Mouse (Mus musculus): ENCODE results near the gene Dlx5. TPM values are rescaled to one million over a fixed set of nuclear protein-coding genes. Genes with fewer than 3 reads are reported as not detected.

Dlx5 gene
- polyA plus RNA-seq, 1 experiment from 2014 or later, result 0.34 TPM

GRCm38 (mm10) chr6:6849744-6850143, 32.1 kb downstream of the Dlx5 start:
- Histone ChIP-seq H3K4me2 (replicated peaks; ENCODE audit: low read depth, low read length) (no peak overlapping the region), H3K27ac (ENCODE audit: low read depth, low read length) (no peak overlapping the region), H3K4me1 (ENCODE audit: control insufficient read depth, insufficient read depth, low read length) (no peaks in the 10 kb centered on the region), H3K27me3 (ENCODE audit: control insufficient read depth, insufficient read depth, low read length) (peaks cover 90% of the 10 kb centered on the region), H3K4me3 (ENCODE audit: low read length) (no peak overlapping the region), H3K9ac (ENCODE audit: low read depth, low read length) (no peak overlapping the region), H3K9me3 (ENCODE audit: control insufficient read depth, low read length) (no peaks in the 10 kb centered on the region), H3K36me3 (ENCODE audit: control insufficient read depth, insufficient read depth, low read length) (no peaks in the 10 kb centered on the region)
- ATAC-seq (ENCODE audit: low FRiP score, low TSS enrichment), result no peak
- 2% methylated on average over 12 of the region's 12 CpGs for WGBS

GRCm38 (mm10) chr6:6848541-6848940, 33.3 kb downstream of the Dlx5 start:
- no peak overlapping the region for H3K4me3 ChIP-seq (ENCODE audit: low read length)
- H3K27ac ChIP-seq (ENCODE audit: low read depth, low read length), result no peak overlapping the region
- H3K4me1 ChIP-seq (ENCODE audit: control insufficient read depth, insufficient read depth, low read length), result no peaks in the 10 kb centered on the region
- 5% methylated on average over 4 of the region's 4 CpGs for WGBS
- ATAC-seq (ENCODE audit: low FRiP score, low TSS enrichment), result no peak
- no peak overlapping the region for H3K4me2 ChIP-seq (replicated peaks; ENCODE audit: low read depth, low read length)
- peaks cover 78% of the 10 kb centered on the region for H3K27me3 ChIP-seq (ENCODE audit: control insufficient read depth, insufficient read depth, low read length)
- H3K9ac ChIP-seq (ENCODE audit: low read depth, low read length), result no peak overlapping the region
- no peaks in the 10 kb centered on the region for H3K36me3 ChIP-seq (ENCODE audit: control insufficient read depth, insufficient read depth, low read length)
- H3K9me3 ChIP-seq (ENCODE audit: control insufficient read depth, low read length), result no peaks in the 10 kb centered on the region

GRCm38 (mm10) chr6:6833301-6833700, 48.6 kb downstream of the Dlx5 start:
- no peaks in the 10 kb centered on the region for H3K9me3 ChIP-seq (ENCODE audit: control insufficient read depth, low read length)
- ATAC-seq (ENCODE audit: low FRiP score, low TSS enrichment), result no peak

GRCm38 (mm10) chr6:6830446-6830845, 51.4 kb downstream of the Dlx5 start:
- no peak for ATAC-seq (ENCODE audit: low FRiP score, low TSS enrichment)
- 62% methylated on average over 7 of the region's 7 CpGs for WGBS
- no peak overlapping the region for H3K4me2 ChIP-seq (replicated peaks; ENCODE audit: low read depth, low read length)
- H3K9me3 ChIP-seq (ENCODE audit: control insufficient read depth, low read length), result no peaks in the 10 kb centered on the region
- no peaks in the 10 kb centered on the region for H3K27me3 ChIP-seq (ENCODE audit: control insufficient read depth, insufficient read depth, low read length)
- H3K4me3 ChIP-seq (ENCODE audit: low read length), result no peak overlapping the region
- no peaks in the 10 kb centered on the region for H3K36me3 ChIP-seq (ENCODE audit: control insufficient read depth, insufficient read depth, low read length)
- H3K9ac ChIP-seq (ENCODE audit: low read depth, low read length), result no peak overlapping the region
- no peaks in the 10 kb centered on the region for H3K4me1 ChIP-seq (ENCODE audit: control insufficient read depth, insufficient read depth, low read length)
- no peak overlapping the region for H3K27ac ChIP-seq (ENCODE audit: low read depth, low read length)

More at GRCm38 (mm10) chr6:6833301-6833700, 48.6 kb downstream of the Dlx5 start:
- H3K27ac ChIP-seq (ENCODE audit: low read depth, low read length), result no peak overlapping the region
- H3K36me3 ChIP-seq (ENCODE audit: control insufficient read depth, insufficient read depth, low read length), result no peaks in the 10 kb centered on the region
- no peak overlapping the region for H3K9ac ChIP-seq (ENCODE audit: low read depth, low read length)
- H3K4me2 ChIP-seq (replicated peaks; ENCODE audit: low read depth, low read length), result no peak overlapping the region
- H3K4me1 ChIP-seq (ENCODE audit: control insufficient read depth, insufficient read depth, low read length), result no peaks in the 10 kb centered on the region
- WGBS, result 87% methylated on average over 3 of the region's 3 CpGs
- no peak overlapping the region for H3K4me3 ChIP-seq (ENCODE audit: low read length)
- no peaks in the 10 kb centered on the region; the same call in 1 of the 2 replicates for H3K27me3 ChIP-seq (ENCODE audit: control insufficient read depth, insufficient read depth, low read length)

Other genes with a start within 250 kb of the Dlx5 start
- not detected in 2 replicates for gene Dlx6, start 18.8 kb downstream of the Dlx5 start, polyA plus RNA-seq (2014; fragmentation: Nextera tagmentation; extraction: Ambion mirVana)
- 6.2 and 7.3 TPM in 2 replicates for gene Sdhaf3, start 73.9 kb upstream of the Dlx5 start, polyA plus RNA-seq (2014; fragmentation: Nextera tagmentation; extraction: Ambion mirVana)